Mouse (Mus musculus) embryonic facial prominence, embryonic 13.5 days (tissue): ENCODE data around the gene Zfp423. TPM values are rescaled to one million over a fixed set of nuclear protein-coding genes. Genes with fewer than 3 reads are reported as not detected.

Experiments used
- ATAC-seq: fragments of 200-750 bp; cut with Nextera tagmentation; 2 replicates; pipeline ENCODE4 v1.8.0; 2017; ENCODE audit warnings: low read depth; ENCODE audit not compliant: insufficient number of reproducible peaks, insufficient read depth, low FRiP score, low TSS enrichment
- H3K27ac ChIP-seq: fragments of 300-500 bp; sonication (generic); 2 replicates; pipeline ENCODE4 v1.5.1; 2015; ENCODE audit warnings: moderate library complexity, mild to moderate bottlenecking, inconsistent platforms
- H3K27me3 ChIP-seq: fragments of 300-500 bp; sonication (generic); 2 replicates; pipeline ENCODE4 v1.6.1; 2015; ENCODE audit warnings: mild to moderate bottlenecking, inconsistent platforms
- H3K36me3 ChIP-seq: fragments of 300-500 bp; sonication (generic); 2 replicates; pipeline ENCODE4 v1.6.1; 2015; ENCODE audit warnings: mild to moderate bottlenecking, inconsistent platforms
- H3K4me1 ChIP-seq: fragments of 300-500 bp; sonication (generic); 2 replicates; pipeline ENCODE4 v1.6.1; 2015; ENCODE audit warnings: inconsistent platforms
- H3K4me2 ChIP-seq: fragments of 300-500 bp; sonication (generic); 2 replicates; pipeline ENCODE4 v1.6.1; 2015; ENCODE audit warnings: moderate library complexity, mild to moderate bottlenecking, inconsistent platforms
- H3K4me3 ChIP-seq: fragments of 300-500 bp; sonication (generic); 2 replicates; pipeline ENCODE4 v1.5.1; 2015; ENCODE audit warnings: mild to moderate bottlenecking, inconsistent platforms
- H3K9ac ChIP-seq: fragments of 300-500 bp; sonication (generic); 2 replicates; pipeline ENCODE4 v1.6.1; 2015; ENCODE audit warnings: mild to moderate bottlenecking, inconsistent platforms
- H3K9me3 ChIP-seq: fragments of 300-500 bp; sonication (generic); 2 replicates; pipeline ENCODE4 v1.6.1; 2016; ENCODE audit warnings: inconsistent platforms
- WGBS: fragments of 180-500 bp; shearing (Covaris S2); methylation state at CpG from one replicate; pipeline ENCODE4 v1.1.7; 2015; ENCODE audit warnings: mixed read lengths; 5-methylcytosine and 5-hydroxymethylcytosine counted together
- polyA plus RNA-seq: library from polyadenylated mRNA; unstranded; fragments of >200 nt; fragmentation: Nextera tagmentation; extraction: Ambion mirVana; gene quantifications from 2 replicates; pipeline ENCODE4 v1.2.1, GENCODE M21; 2015

Zfp423 gene
- polyA plus RNA-seq, 1 experiment from 2014 or later: 30.5 TPM

DNA sequence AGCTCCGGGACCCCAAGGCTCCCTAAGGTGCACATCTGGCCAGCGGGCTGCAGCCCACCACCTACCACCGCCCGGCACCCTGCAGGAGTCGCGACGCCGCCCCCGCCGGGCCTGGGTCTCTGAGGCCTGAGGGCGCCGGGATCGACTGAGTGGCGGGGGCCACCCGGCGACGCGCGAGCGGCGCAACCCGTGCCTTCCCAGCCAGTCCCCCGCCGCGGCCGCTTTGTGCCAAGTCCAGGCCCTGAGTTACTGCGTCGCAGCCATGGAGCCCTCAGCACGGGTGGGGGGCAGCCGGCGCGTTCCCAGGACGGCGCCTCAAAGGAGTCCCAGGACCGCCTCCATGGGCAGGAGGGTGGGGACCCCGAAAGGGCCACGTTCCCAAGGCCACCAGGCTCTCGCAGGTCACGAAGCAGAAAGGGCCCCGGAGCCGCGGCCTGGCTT is 15.7 kb downstream of the Zfp423 start:
- H3K4me3 ChIP-seq: peak overlapping the region; percentile 47
- ATAC-seq: peak; percentile 45; the same call in 1 of the 2 replicates
- no peaks in the 10 kb centered on the region for H3K27me3 ChIP-seq
- no peaks in the 10 kb centered on the region for H3K36me3 ChIP-seq
- 4% methylated on average over 42 of the region's 42 CpGs for WGBS
- H3K27ac ChIP-seq: peak overlapping the region; percentile 62; the same call in 1 of the 2 replicates
- peaks cover 63% of the 10 kb centered on the region for H3K4me1 ChIP-seq
- peak overlapping the region; percentile 92 for H3K4me2 ChIP-seq
- no peaks in the 10 kb centered on the region for H3K9me3 ChIP-seq
- H3K9ac ChIP-seq: peak overlapping the region; percentile 77

DNA sequence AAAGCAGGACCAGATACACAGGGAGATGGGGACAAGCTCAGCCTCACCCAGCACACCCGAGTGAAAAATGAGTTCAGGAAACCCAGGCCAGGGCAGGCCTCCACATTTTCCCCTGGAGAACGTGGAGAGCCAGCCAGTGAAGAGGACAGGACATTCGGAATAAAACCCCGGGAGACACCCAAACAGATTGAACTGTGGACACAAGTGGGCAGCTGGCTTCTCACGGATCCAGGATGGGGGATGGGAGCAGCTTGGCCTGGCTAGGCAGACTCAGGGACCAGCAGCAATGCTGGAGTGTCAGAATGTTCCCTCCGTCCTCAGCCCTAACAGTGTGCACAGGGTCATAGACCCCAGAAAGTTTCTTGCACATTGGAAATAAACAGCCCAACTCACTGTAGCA is 18.7 kb downstream of the Zfp423 start:
- no peaks in the 10 kb centered on the region for H3K27me3 ChIP-seq
- H3K9me3 ChIP-seq: no peaks in the 10 kb centered on the region
- ATAC-seq: no peak
- H3K4me3 ChIP-seq: no peak overlapping the region
- 0 out of 2 replicates have a peak overlapping the region, but pooled peaks have one; percentile 11 for H3K9ac ChIP-seq
- H3K4me2 ChIP-seq: no peak overlapping the region
- no peaks in the 10 kb centered on the region for H3K36me3 ChIP-seq
- 50% methylated on average over 6 of the region's 6 CpGs for WGBS
- peaks cover 67% of the 10 kb centered on the region for H3K4me1 ChIP-seq
- H3K27ac ChIP-seq: peak overlapping the region; percentile 22; the same call in 1 of the 2 replicates

- Histone ChIP-seq H3K4me3 (peak overlapping the region; percentile 33), H3K9me3 (no peaks in the 10 kb centered on the region), H3K27me3 (no peaks in the 10 kb centered on the region), H3K4me2 (peak overlapping the region; percentile 65), H3K9ac (peak overlapping the region; percentile 67), H3K27ac (peak overlapping the region; percentile 95), H3K36me3 (no peaks in the 10 kb centered on the region), H3K4me1 (peaks cover 61% of the 10 kb centered on the region)
- ATAC-seq: 0 out of 2 replicates have a peak, but pooled peaks have one; percentile 1
- WGBS: 6% methylated on average over 8 of the region's 8 CpGs
Measured at GRCm38 (mm10) chr8:87939308-87939936, 20.0 kb downstream of the Zfp423 start.

GRCm38 (mm10) chr8:87938351-87939232 is 20.8 kb downstream of the Zfp423 start:
- Histone ChIP-seq H3K4me2 (peak overlapping the region; percentile 65), H3K9me3 (no peaks in the 10 kb centered on the region), H3K9ac (peak overlapping the region; percentile 67), H3K27ac (peak overlapping the region; percentile 95), H3K36me3 (no peaks in the 10 kb centered on the region), H3K27me3 (no peaks in the 10 kb centered on the region), H3K4me3 (peak overlapping the region; percentile 33), H3K4me1 (peaks cover 61% of the 10 kb centered on the region)
- peak; percentile 90 for ATAC-seq
- whole genome bisulfite sequencing: under 1% methylated on average over 20 of the region's 20 CpGs

GRCm38 (mm10) chr8:87937211-87937610 is 22.2 kb downstream of the Zfp423 start:
- ATAC-seq: no peak
- Histone ChIP-seq H3K36me3 (no peaks in the 10 kb centered on the region), H3K4me1 (peaks cover 70% of the 10 kb centered on the region), H3K9me3 (no peaks in the 10 kb centered on the region), H3K4me2 (no peak overlapping the region), H3K27me3 (no peaks in the 10 kb centered on the region), H3K4me3 (no peak overlapping the region), H3K27ac (peak overlapping the region; percentile 95), H3K9ac (no peak overlapping the region)
- 71% methylated on average over 3 of the region's 3 CpGs for WGBS

DNA sequence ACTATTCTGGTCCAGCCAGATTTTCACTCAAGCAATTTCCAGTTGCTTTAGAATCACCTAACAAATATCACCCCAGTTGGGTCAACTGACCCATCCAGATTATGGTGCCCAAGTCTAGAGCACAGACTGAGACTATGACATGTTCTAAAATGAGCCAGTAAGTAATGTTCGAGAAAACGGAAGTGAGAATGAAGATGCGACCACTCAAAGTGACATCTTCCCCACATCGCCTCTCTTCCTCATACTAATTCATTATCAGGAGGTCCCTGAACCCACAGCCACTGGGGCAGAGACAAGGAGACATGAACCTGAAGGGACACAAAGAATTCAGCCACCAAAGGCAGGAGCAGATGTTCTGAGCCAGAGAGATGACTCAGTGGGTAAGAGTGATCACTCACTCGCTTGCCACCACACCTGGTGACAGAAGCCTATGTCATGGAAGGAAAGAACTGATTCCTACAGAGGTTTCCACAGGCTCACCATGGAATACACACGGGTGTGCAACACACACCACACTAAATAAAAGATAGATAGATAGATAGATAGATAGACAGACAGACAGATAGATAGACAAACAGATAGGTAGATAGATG is 24.2 kb downstream of the Zfp423 start:
- Histone ChIP-seq H3K9me3 (no peaks in the 10 kb centered on the region), H3K36me3 (no peaks in the 10 kb centered on the region), H3K9ac (no peak overlapping the region), H3K4me3 (no peak overlapping the region), H3K27me3 (no peaks in the 10 kb centered on the region), H3K4me2 (no peak overlapping the region), H3K27ac (no peak overlapping the region), H3K4me1 (peaks cover 67% of the 10 kb centered on the region)
- 94% methylated on average over 6 of the region's 6 CpGs for WGBS
- ATAC-seq: no peak

GRCm38 (mm10) chr8:87934175-87934574 is 25.2 kb downstream of the Zfp423 start:
- H3K27ac ChIP-seq: peak overlapping the region; percentile 48; the same call in 1 of the 2 replicates
- H3K4me2 ChIP-seq: 0 out of 2 replicates have a peak overlapping the region, but pooled peaks have one; percentile 7
- ATAC-seq: no peak
- 55% methylated on average over 13 of the region's 13 CpGs for WGBS
- no peak overlapping the region for H3K4me3 ChIP-seq
- no peaks in the 10 kb centered on the region for H3K27me3 ChIP-seq
- H3K4me1 ChIP-seq: peaks cover 65% of the 10 kb centered on the region
- H3K9me3 ChIP-seq: no peaks in the 10 kb centered on the region
- no peaks in the 10 kb centered on the region for H3K36me3 ChIP-seq
- H3K9ac ChIP-seq: peak overlapping the region; percentile 37; the same call in 1 of the 2 replicates

DNA sequence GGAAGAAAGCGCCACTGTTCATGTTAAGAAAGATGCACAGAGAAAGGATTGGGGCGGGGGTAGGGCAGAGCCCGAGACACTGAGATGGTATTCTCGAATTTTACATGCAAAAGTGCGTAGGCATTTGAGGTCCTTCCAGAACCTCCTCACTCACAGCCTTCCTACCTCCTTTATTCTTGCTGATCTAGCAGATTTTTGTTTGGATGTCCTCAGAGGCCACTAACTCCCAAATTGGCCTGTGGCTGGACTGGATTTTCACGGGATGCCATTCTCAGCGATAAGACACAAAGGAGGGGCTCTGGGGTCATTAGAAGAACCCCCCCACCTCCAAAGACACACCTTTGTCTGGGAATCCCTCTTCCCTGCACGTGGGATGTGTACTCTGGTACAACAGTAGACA is 25.6 kb downstream of the Zfp423 start:
- WGBS: 41% methylated on average over 8 of the region's 8 CpGs
- Histone ChIP-seq H3K27me3 (no peaks in the 10 kb centered on the region), H3K4me1 (peaks cover 65% of the 10 kb centered on the region), H3K4me2 (0 out of 2 replicates have a peak overlapping the region, but pooled peaks have one; percentile 7), H3K9ac (peak overlapping the region; percentile 37; the same call in 1 of the 2 replicates), H3K9me3 (no peaks in the 10 kb centered on the region), H3K4me3 (no peak overlapping the region), H3K27ac (peak overlapping the region; percentile 48; the same call in 1 of the 2 replicates), H3K36me3 (no peaks in the 10 kb centered on the region)
- no peak for ATAC-seq

- Histone ChIP-seq H3K9me3 (no peaks in the 10 kb centered on the region), H3K4me2 (no peak overlapping the region), H3K4me1 (peaks cover 74% of the 10 kb centered on the region), H3K9ac (no peak overlapping the region), H3K27me3 (no peaks in the 10 kb centered on the region), H3K36me3 (no peaks in the 10 kb centered on the region), H3K27ac (peak overlapping the region; percentile 45), H3K4me3 (no peak overlapping the region)
- 15% methylated on average over 2 of the region's 2 CpGs for WGBS
- no peak for ATAC-seq
Measured at GRCm38 (mm10) chr8:87928857-87929256, 30.5 kb downstream of the Zfp423 start.

- no peak for ATAC-seq
- Histone ChIP-seq H3K9ac (no peak overlapping the region), H3K9me3 (no peaks in the 10 kb centered on the region), H3K36me3 (no peaks in the 10 kb centered on the region), H3K27me3 (no peaks in the 10 kb centered on the region), H3K27ac (peak overlapping the region; percentile 70; the same call in 1 of the 2 replicates), H3K4me3 (no peak overlapping the region), H3K4me2 (no peak overlapping the region), H3K4me1 (peaks cover 73% of the 10 kb centered on the region)
- 53% methylated on average over 10 of the region's 10 CpGs for WGBS
Measured at GRCm38 (mm10) chr8:87927034-87927830, 32.2 kb downstream of the Zfp423 start.
